Comparison of ENCODE assay signal across 9 mouse cellular contexts in genomic region chr9:21196521-21197433, GRCm38 (mm10). TPM values are rescaled to one million over a fixed set of nuclear protein-coding genes. Genes with fewer than 3 reads are reported as not detected.
DNase-seq lines count a peak whose midpoint lies in the region; ATAC-seq and TF ChIP-seq lines count a peak whose summit lies in the region.
"Had no signal": no experiment of that assay in that cellular context is flagged by ENCODE, and none has a peak within 500 bp of the region (broad histone marks: within the 10 kb centered on the region; RNA-seq: fewer than 3 reads in every experiment).

No protein-coding gene starts in this region.

- peak overlapping the region; percentile 26 for H3K4me3 ChIP-seq in kidney, postnatal 0 days (replicated peaks; ENCODE audit: low read depth, low read length)
- peak overlapping the region; percentile 27 for H3K4me3 ChIP-seq in intestine, embryonic 14.5 days (ENCODE audit: low read depth, low read length)
- H3K4me3 ChIP-seq in midbrain, embryonic 13.5 days (replicated peaks) = peak overlapping the region; percentile 67

- H3K27ac ChIP-seq in kidney, postnatal 0 days = no peak overlapping the region
- H3K27ac ChIP-seq in intestine, embryonic 14.5 days (ENCODE audit: low read depth) = no peak overlapping the region
- peak overlapping the region; percentile 79 for H3K27ac ChIP-seq in midbrain, embryonic 13.5 days

- H3K9ac ChIP-seq in kidney, postnatal 0 days (ENCODE audit: low read depth, low read length) = peak overlapping the region; percentile 50
- H3K9ac ChIP-seq in intestine, embryonic 14.5 days (ENCODE audit: low read length) = peak overlapping the region; percentile 27; the same call in 1 of the 2 replicates
- H3K9ac ChIP-seq in midbrain, embryonic 13.5 days (replicated peaks) = peak overlapping the region; percentile 85

- no peaks in the 10 kb centered on the region for H3K36me3 ChIP-seq in kidney, postnatal 0 days (ENCODE audit: insufficient read depth, low read length)
- H3K36me3 ChIP-seq in intestine, embryonic 14.5 days (ENCODE audit: control insufficient read depth, insufficient read depth, low read length) = no peaks in the 10 kb centered on the region
- H3K36me3 ChIP-seq in midbrain, embryonic 13.5 days = peaks cover 12% of the 10 kb centered on the region
- H3K36me3 ChIP-seq: G1E had no signal

- H3K27me3 ChIP-seq in kidney, postnatal 0 days (ENCODE audit: insufficient read depth, low read length) = no peaks in the 10 kb centered on the region
- no peaks in the 10 kb centered on the region for H3K27me3 ChIP-seq in intestine, embryonic 14.5 days (replicated peaks; ENCODE audit: control insufficient read depth, insufficient read depth, low read length)
- H3K27me3 ChIP-seq in midbrain, embryonic 13.5 days = no peaks in the 10 kb centered on the region

- H3K4me1 ChIP-seq in kidney, postnatal 0 days (replicated peaks; ENCODE audit: insufficient read depth, low read length) = 0 out of 2 replicates have a peak, but pooled peaks cover 6% of the 10 kb centered on the region
- H3K4me1 ChIP-seq in intestine, embryonic 14.5 days (replicated peaks; ENCODE audit: control insufficient read depth, insufficient read depth, low read length) = no peaks in the 10 kb centered on the region; the same call in 1 of the 2 replicates
- H3K4me1 ChIP-seq in midbrain, embryonic 13.5 days (replicated peaks) = peaks cover 33% of the 10 kb centered on the region

- H3K4me2 ChIP-seq in kidney, postnatal 0 days (ENCODE audit: low read length) = peak overlapping the region; percentile 52
- peak overlapping the region; percentile 48 for H3K4me2 ChIP-seq in intestine, embryonic 14.5 days (ENCODE audit: low read length)
- peak overlapping the region; percentile 88 for H3K4me2 ChIP-seq in midbrain, embryonic 13.5 days (replicated peaks)

- DNase-seq in kidney, postnatal 0 days (ENCODE audit: low spot score) = no peak
- no peak for DNase-seq in kidney, postnatal 36 days
- DNase-seq in cerebellum, postnatal 25 days = peak; percentile 75 to 85
- no peak for DNase-seq in intestine, embryonic 14.5 days (ENCODE audit: low spot score)
- DNase-seq in adrenal gland, postnatal 14 days = no peak
- no peak for DNase-seq in adrenal gland, postnatal 4 days (ENCODE audit: low spot score in 2 of 2)

- 34% methylated on average over 19 of the region's 19 CpGs for WGBS in kidney, postnatal 0 days
- WGBS in intestine, embryonic 14.5 days = 35% methylated on average over 19 of the region's 19 CpGs
- WGBS in midbrain, embryonic 13.5 days = 15% methylated on average over 19 of the region's 19 CpGs

- H3K9me3 ChIP-seq in kidney, postnatal 0 days (replicated peaks; ENCODE audit: low read length) = no peaks in the 10 kb centered on the region
- no peaks in the 10 kb centered on the region for H3K9me3 ChIP-seq in intestine, embryonic 14.5 days (ENCODE audit: control insufficient read depth, low read length)
- no peaks in the 10 kb centered on the region for H3K9me3 ChIP-seq in midbrain, embryonic 13.5 days
- H3K9me3 ChIP-seq: G1E had no signal

- 0 out of 2 replicates have a peak, but pooled peaks have one; percentile 14 for ATAC-seq in kidney, postnatal 0 days (replicated peaks; ENCODE audit: low FRiP score, low read depth)
- ATAC-seq in intestine, embryonic 14.5 days (replicated peaks; ENCODE audit: low FRiP score, low TSS enrichment, low read depth) = peak; percentile 44; the same call in 1 of the 2 replicates
- ATAC-seq in midbrain, embryonic 13.5 days = peak; percentile 84
- no peak for ATAC-seq in granulocyte monocyte progenitor cell, adult 5-6 weeks (replicated peaks; ENCODE audit: poor library complexity, severe bottlenecking)

- TF ChIP-seq CTCF in kidney, postnatal 0 days (IDR thresholded peaks at IDR 0.05; ENCODE audit: low read depth) = no peak

RNA-seq across cellular contexts. Expression of gene Pde4a, which starts 31.3 kb away (rescaled TPM):
- 8.2 and 8.3 TPM in 2 replicates for polyA plus RNA-seq in kidney, postnatal 0 days (2015; fragmentation: Nextera tagmentation; extraction: Ambion mirVana)
- polyA plus RNA-seq in intestine, embryonic 14.5 days (2014; fragmentation: Nextera tagmentation; extraction: Ambion mirVana) = 6.7 and 7.0 TPM in 2 replicates
- polyA plus RNA-seq in midbrain, embryonic 13.5 days (2015; fragmentation: Nextera tagmentation; extraction: Ambion mirVana) = 20.1 and 20.2 TPM in 2 replicates
- total RNA-seq in adrenal gland, postnatal 14 days (2021) = 22.4 and 22.9 TPM in 2 replicates
- 19.9 and 25.7 TPM in 2 replicates for total RNA-seq in granulocyte monocyte progenitor cell, adult 5-6 weeks (2014; fragmentation: Nextera tagmentation)
- total RNA-seq in granulocyte monocyte progenitor cell, adult 5-6 weeks (2017) = 3.8 and 4.1 TPM in 2 replicates
- 10 to 100 TPM in 1 of 2 experiments, 1 to 10 TPM in 1; 9.7 to 10.6 TPM for total RNA-seq in adrenal gland, postnatal 4 days (2021)

RNA-seq across cellular contexts. Expression of gene Keap1, which starts 42.4 kb away (rescaled TPM):
- 49.3 and 50.8 TPM in 2 replicates for polyA plus RNA-seq in kidney, postnatal 0 days (2015; fragmentation: Nextera tagmentation; extraction: Ambion mirVana)
- 41.0 and 43.0 TPM in 2 replicates for polyA plus RNA-seq in intestine, embryonic 14.5 days (2014; fragmentation: Nextera tagmentation; extraction: Ambion mirVana)
- polyA plus RNA-seq in midbrain, embryonic 13.5 days (2015; fragmentation: Nextera tagmentation; extraction: Ambion mirVana) = 58.6 and 61.9 TPM in 2 replicates
- 42.0 and 42.4 TPM in 2 replicates for total RNA-seq in adrenal gland, postnatal 14 days (2021)
- total RNA-seq in granulocyte monocyte progenitor cell, adult 5-6 weeks (2014; fragmentation: Nextera tagmentation) = 28.8 TPM in 2 replicates
- total RNA-seq in granulocyte monocyte progenitor cell, adult 5-6 weeks (2017) = 31.9 and 33.5 TPM in 2 replicates
- total RNA-seq in adrenal gland, postnatal 4 days (2021) = 10 to 100 TPM; 46.6 to 50.8 TPM

RNA-seq across cellular contexts. Expression of gene Cdc37, which starts 47.0 kb away (rescaled TPM):
- polyA plus RNA-seq in kidney, postnatal 0 days (2015; fragmentation: Nextera tagmentation; extraction: Ambion mirVana) = 256 and 271 TPM in 2 replicates
- 307 and 327 TPM in 2 replicates for polyA plus RNA-seq in intestine, embryonic 14.5 days (2014; fragmentation: Nextera tagmentation; extraction: Ambion mirVana)
- polyA plus RNA-seq in midbrain, embryonic 13.5 days (2015; fragmentation: Nextera tagmentation; extraction: Ambion mirVana) = 233 TPM in 2 replicates
- total RNA-seq in adrenal gland, postnatal 14 days (2021) = 171 and 185 TPM in 2 replicates
- total RNA-seq in granulocyte monocyte progenitor cell, adult 5-6 weeks (2014; fragmentation: Nextera tagmentation) = 120 and 157 TPM in 2 replicates
- 285 and 306 TPM in 2 replicates for total RNA-seq in granulocyte monocyte progenitor cell, adult 5-6 weeks (2017)
- 100 to 1,000 TPM; 174 to 190 TPM for total RNA-seq in adrenal gland, postnatal 4 days (2021)

RNA-seq across cellular contexts. Expression of gene S1pr5, which starts 51.5 kb away (rescaled TPM):
- 0.11 TPM in 1 of 2 replicates, not detected in the other for polyA plus RNA-seq in kidney, postnatal 0 days (2015; fragmentation: Nextera tagmentation; extraction: Ambion mirVana)
- polyA plus RNA-seq in intestine, embryonic 14.5 days (2014; fragmentation: Nextera tagmentation; extraction: Ambion mirVana) = 0.07 and 0.13 TPM in 2 replicates
- polyA plus RNA-seq in midbrain, embryonic 13.5 days (2015; fragmentation: Nextera tagmentation; extraction: Ambion mirVana) = 1.1 and 1.6 TPM in 2 replicates
- 1.8 and 2.3 TPM in 2 replicates for total RNA-seq in adrenal gland, postnatal 14 days (2021)
- total RNA-seq in granulocyte monocyte progenitor cell, adult 5-6 weeks (2014; fragmentation: Nextera tagmentation) = not detected in 2 replicates
- total RNA-seq in granulocyte monocyte progenitor cell, adult 5-6 weeks (2017) = 0.21 and 0.56 TPM in 2 replicates
- under 1 TPM; 0.20 to 0.28 TPM for total RNA-seq in adrenal gland, postnatal 4 days (2021)
- polyA plus RNA-seq: G1E had no signal

Comparison
In these comparisons a context has a peak if more than half of its experiments do, and no peak if none do; other contexts are left out.
1. DNase-seq: peak in cerebellum, postnatal 25 days (2 of 2); none in kidney, postnatal 0 days (single experiment), kidney, postnatal 36 days (0 of 2), intestine, embryonic 14.5 days (single experiment), adrenal gland, postnatal 14 days (single experiment) and adrenal gland, postnatal 4 days (0 of 2).
2. H3K9ac ChIP-seq: peak in every context shown above with its lines; median percentile 85 in midbrain, embryonic 13.5 days; 50 in kidney, postnatal 0 days; 27 in intestine, embryonic 14.5 days.
3. Peak in every context shown above with its lines, with median percentiles within 50 percentile points of each other: H3K4me2 ChIP-seq and H3K4me3 ChIP-seq.